Mouse (Mus musculus) midbrain, embryonic 16.5 days (tissue): Measurements from ENCODE around the gene Ntsr1. TPM values are rescaled to one million over a fixed set of nuclear protein-coding genes. Genes with fewer than 3 reads are reported as not detected.

Source experiments
- ATAC-seq: fragments of 200-750 bp; cut with Nextera tagmentation; 2 replicates; pipeline ENCODE4 v1.8.0; 2017; ENCODE audit warnings: moderate TSS enrichment
- H3K27ac ChIP-seq: fragments of 300-500 bp; sonication (generic); 2 replicates; pipeline ENCODE4 v1.5.1; 2014; ENCODE audit warnings: mild to moderate bottlenecking, low read length, mixed read lengths
- H3K27me3 ChIP-seq: fragments of 300-500 bp; sonication (generic); 2 replicates; pipeline ENCODE4 v1.6.1; 2014; ENCODE audit warnings: low read depth, low read length, mixed read lengths; ENCODE audit not compliant: control insufficient read depth, insufficient read depth
- H3K36me3 ChIP-seq: fragments of 300-500 bp; sonication (generic); 2 replicates; pipeline ENCODE4 v1.6.1; 2014; ENCODE audit warnings: mild to moderate bottlenecking, low read length, moderate library complexity, mixed read lengths; ENCODE audit not compliant: control insufficient read depth, insufficient read depth
- H3K4me1 ChIP-seq: fragments of 300-500 bp; sonication (generic); 2 replicates; pipeline ENCODE4 v1.6.1; 2014; ENCODE audit warnings: mild to moderate bottlenecking, low read length, mixed read lengths; ENCODE audit not compliant: control insufficient read depth, insufficient read depth
- H3K4me2 ChIP-seq: fragments of 300-500 bp; sonication (generic); 2 replicates; pipeline ENCODE4 v1.6.1; 2014; ENCODE audit warnings: mild to moderate bottlenecking, low read length, mixed read lengths
- H3K4me3 ChIP-seq: fragments of 300-500 bp; sonication (generic); 2 replicates; pipeline ENCODE4 v1.5.1; 2014; ENCODE audit warnings: low read depth, mild to moderate bottlenecking, low read length, moderate library complexity, mixed read lengths
- H3K9ac ChIP-seq: fragments of 300-500 bp; sonication (generic); 2 replicates; pipeline ENCODE4 v1.6.1; 2014; ENCODE audit warnings: low read depth, low read length, mixed read lengths
- H3K9me3 ChIP-seq: fragments of 300-500 bp; sonication (generic); replicated peaks from 2 replicates; pipeline ENCODE4 v1.6.1; 2014; ENCODE audit warnings: mild to moderate bottlenecking, low read length, mixed read lengths; ENCODE audit not compliant: control insufficient read depth, poor library complexity, severe bottlenecking
- WGBS: fragments of 180-500 bp; shearing (Covaris S2); extraction: QIAGEN DNeasy Blood & Tissue Kit; methylation state at CpG from one replicate; pipeline ENCODE4 v1.1.7; 2014; 5-methylcytosine and 5-hydroxymethylcytosine counted together
- polyA plus RNA-seq: library from polyadenylated mRNA; unstranded; fragments of >200 nt; fragmentation: Nextera tagmentation; extraction: Ambion mirVana; gene quantifications from 2 replicates; pipeline ENCODE4 v1.2.1, GENCODE M21; 2015

Ntsr1 gene
- polyA plus RNA-seq, 1 experiment from 2014 or later: 3.3 TPM

GRCm38 (mm10) chr2:180588736-180589122 lies 89.0 kb downstream of the Ntsr1 start:
- no peaks in the 10 kb centered on the region for H3K9me3 ChIP-seq
- H3K9ac ChIP-seq: peak overlapping the region; percentile 99
- peaks cover 31% of the 10 kb centered on the region for H3K4me1 ChIP-seq
- peak overlapping the region; percentile 90 for H3K4me3 ChIP-seq
- peaks cover 37% of the 10 kb centered on the region for H3K36me3 ChIP-seq
- ATAC-seq: peak; percentile 37
- WGBS: 54% methylated on average over 6 of the region's 6 CpGs
- peak overlapping the region; percentile 92 for H3K27ac ChIP-seq
- no peaks in the 10 kb centered on the region for H3K27me3 ChIP-seq
- peak overlapping the region; percentile 84 for H3K4me2 ChIP-seq

DNA sequence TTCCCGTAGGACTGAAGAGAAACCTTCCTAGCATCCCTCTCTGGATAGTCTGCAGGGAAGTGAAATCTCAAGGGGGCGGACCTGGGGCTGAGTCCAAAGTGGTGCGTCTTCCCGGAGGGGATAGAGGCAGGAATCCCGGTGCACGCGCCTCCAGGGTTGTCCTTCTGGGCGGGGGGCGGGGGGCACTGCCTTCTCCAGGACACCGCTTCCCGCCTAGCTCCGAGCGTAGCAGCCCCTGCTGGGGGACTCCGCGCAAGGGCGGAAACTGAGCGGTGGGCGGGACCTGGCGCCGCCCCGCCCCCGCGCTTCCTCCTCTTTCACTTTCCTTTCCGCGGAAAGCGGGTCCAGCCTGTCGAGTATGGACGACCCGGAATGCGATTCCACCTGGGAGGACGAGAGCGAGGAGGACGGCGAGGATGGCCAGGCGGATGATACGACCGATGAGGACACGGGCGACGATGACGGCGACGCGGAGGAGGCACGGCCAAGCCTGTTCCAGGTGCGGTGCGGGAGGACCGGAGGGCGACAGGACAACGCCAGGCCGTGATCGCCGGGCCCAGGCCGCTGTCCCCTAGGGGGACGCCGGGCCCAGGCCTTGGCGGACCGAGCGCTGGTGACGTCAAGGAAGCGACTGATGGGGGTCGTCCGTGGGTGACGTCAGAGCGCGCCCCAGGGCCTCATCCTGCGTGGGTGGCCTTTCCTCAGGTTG lies 89.5 kb downstream of the Ntsr1 start, which contains the start of gene Ogfr:
Gene Ogfr (plus strand): TSS at position 123 of the 709 bp plus-strand sequence.
- WGBS: under 1% methylated on average over 62 of the region's 67 CpGs

More for the DNA sequence above, 89.5 kb downstream of the Ntsr1 start, which contains the start of gene Ogfr:
- H3K27me3 ChIP-seq: no peaks in the 10 kb centered on the region
- H3K4me3 ChIP-seq: peak within 1 kb of the TSS; percentile 90
- no peaks in the 10 kb centered on the region for H3K9me3 ChIP-seq
- peak within 1 kb of the TSS; percentile 92 for H3K27ac ChIP-seq
- H3K4me1 ChIP-seq: peaks cover 26% of the 10 kb centered on the region
- peaks cover 41% of the 10 kb centered on the region for H3K36me3 ChIP-seq
- H3K4me2 ChIP-seq: peak within 1 kb of the TSS; percentile 84
- H3K9ac ChIP-seq: peak within 1 kb of the TSS; percentile 99
- ATAC-seq: peak; percentile 88

Other genes starting within 250 kb of the Ntsr1 start
- 295 and 298 TPM in 2 replicates for gene Rps21, start 242.6 kb upstream of the Ntsr1 start, polyA plus RNA-seq
- gene Cables2, start 226.5 kb upstream of the Ntsr1 start, polyA plus RNA-seq: 24.2 and 25.6 TPM in 2 replicates
- not detected in 2 replicates for gene Rbbp8nl, start 210.1 kb upstream of the Ntsr1 start, polyA plus RNA-seq
- gene Gata5, start 165.3 kb upstream of the Ntsr1 start, polyA plus RNA-seq: not detected in 2 replicates
- 1.7 and 2.4 TPM in 2 replicates for gene Slco4a1, start 43.7 kb upstream of the Ntsr1 start, polyA plus RNA-seq
- gene Mrgbp, start 81.3 kb downstream of the Ntsr1 start, polyA plus RNA-seq: 40.2 and 44.8 TPM in 2 replicates
- 81.2 and 85.8 TPM in 2 replicates for gene Ogfr, start 89.3 kb downstream of the Ntsr1 start, polyA plus RNA-seq
- gene Col9a3, start 97.8 kb downstream of the Ntsr1 start, polyA plus RNA-seq: 40.4 and 43.2 TPM in 2 replicates
- gene Tcfl5, start 142.7 kb downstream of the Ntsr1 start, polyA plus RNA-seq: 0.42 and 0.55 TPM in 2 replicates
- 23.9 and 26.8 TPM in 2 replicates for gene Dido1, start 210.0 kb downstream of the Ntsr1 start, polyA plus RNA-seq
- 55.1 and 57.1 TPM in 2 replicates for gene Gid8, start 210.1 kb downstream of the Ntsr1 start, polyA plus RNA-seq
- 0.11 and 0.24 TPM in 2 replicates for gene Slc17a9, start 225.3 kb downstream of the Ntsr1 start, polyA plus RNA-seq